Mouse (Mus musculus) heart, adult 2 months (tissue): ENCODE measurements around the gene Utp3.

Source experiments
- CTCF ChIP-seq: fragments of 200-600 bp; IDR thresholded peaks from 2 replicates; pipeline ENCODE4 v1.8.1; 2022; ENCODE audit warnings: antibody characterized with exemption, mild to moderate bottlenecking, moderate library complexity
- POLR2A ChIP-seq: fragments of 200-500 bp; IDR thresholded peaks from 2 replicates; pipeline ENCODE4 v1.6.1; 2011; ENCODE audit warnings: mild to moderate bottlenecking, low read depth, low read length, control low read depth; ENCODE audit not compliant: insufficient read depth

GRCm38 (mm10) chr5:88602713-88603112 lies 48.5 kb downstream of the Utp3 start:
- no peak for TF ChIP-seq CTCF
- no peak for TF ChIP-seq POLR2A
